Mouse (Mus musculus) heart, postnatal 0 days (tissue): Measurements from ENCODE around the gene Ccdc142. TPM values are rescaled to one million over a fixed set of nuclear protein-coding genes. Genes with fewer than 3 reads are reported as not detected.
A peak's percentile ranks its signal among the peaks of the same experiment; 100 is the strongest.

ENCODE experiments used
- ATAC-seq: fragments of 200-750 bp; cut with Nextera tagmentation; 2 replicates; pipeline ENCODE4 v1.8.0; 2017; ENCODE audit warnings: low read depth, moderate number of reproducible peaks, moderate library complexity; ENCODE audit not compliant: insufficient read depth
- DNase-seq: peaks from one replicate; pipeline ENCODE4 v3.0.0-alpha.2; 2016; ENCODE audit warnings: low spot score
- H3K27ac ChIP-seq: fragments of 300-500 bp; sonication (generic); 2 replicates; pipeline ENCODE4 v1.5.1; 2014; ENCODE audit warnings: low read depth, mild to moderate bottlenecking
- H3K27me3 ChIP-seq: fragments of 300-500 bp; sonication (generic); 2 replicates; pipeline ENCODE4 v1.6.1; 2014; ENCODE audit warnings: low read length, mixed read lengths; ENCODE audit not compliant: control insufficient read depth, insufficient read depth
- H3K36me3 ChIP-seq: fragments of 300-500 bp; sonication (generic); replicated peaks from 2 replicates; pipeline ENCODE4 v1.6.1; 2014; ENCODE audit warnings: low read length, mixed read lengths; ENCODE audit not compliant: control insufficient read depth, insufficient read depth
- H3K4me1 ChIP-seq: fragments of 300-500 bp; sonication (generic); 2 replicates; pipeline ENCODE4 v1.6.1; 2014; ENCODE audit warnings: antibody characterized with exemption; ENCODE audit not compliant: control insufficient read depth, insufficient read depth
- H3K4me2 ChIP-seq: fragments of 300-500 bp; sonication (generic); 2 replicates; pipeline ENCODE4 v1.6.1; 2014; ENCODE audit warnings: low read depth, mild to moderate bottlenecking, low read length, moderate library complexity
- H3K4me3 ChIP-seq: fragments of 300-500 bp; sonication (generic); 2 replicates; pipeline ENCODE4 v1.5.1; 2014; ENCODE audit warnings: low read depth, low read length
- H3K9ac ChIP-seq: fragments of 300-500 bp; sonication (generic); replicated peaks from 2 replicates; pipeline ENCODE4 v1.6.1; 2014; ENCODE audit warnings: low read depth, low read length, mixed read lengths
- H3K9me3 ChIP-seq: fragments of 300-500 bp; sonication (generic); replicated peaks from 2 replicates; pipeline ENCODE4 v1.6.1; 2016; ENCODE audit warnings: low read length; ENCODE audit not compliant: control insufficient read depth
- CTCF ChIP-seq: IDR thresholded peaks from 2 replicates; pipeline ENCODE4 v1.5.1; 2016; ENCODE audit warnings: antibody characterized with exemption, control low read depth, low read depth
- EP300 ChIP-seq: IDR thresholded peaks from 2 replicates; pipeline ENCODE4 v1.6.1; 2016; ENCODE audit warnings: antibody characterized with exemption, low read depth
- WGBS: fragments of 180-500 bp; shearing (Covaris S2); extraction: QIAGEN DNeasy Blood & Tissue Kit; methylation state at CpG from one replicate; pipeline ENCODE4 v1.1.7; 2014; 5-methylcytosine and 5-hydroxymethylcytosine counted together
- polyA plus RNA-seq: library from polyadenylated mRNA; unstranded; fragments of >200 nt; fragmentation: Nextera tagmentation; extraction: Ambion mirVana; gene quantifications from 2 replicates; pipeline ENCODE4 v1.2.1, GENCODE M21; 2015
- total RNA-seq: library from RNA; depleted of rRNA; stranded (reverse); fragments of >200 nt; gene quantifications from 2 replicates; pipeline ENCODE4 v1.2.3, GENCODE M21; 2014; ENCODE audit warnings: low replicate concordance

Ccdc142 gene
- total and polyA plus RNA-seq, 2 experiments from 2014 or later: 0.11 to 1.6 TPM

- Histone ChIP-seq H3K36me3 (peaks cover 26% of the 10 kb centered on the region), H3K27me3 (no peaks in the 10 kb centered on the region), H3K9me3 (no peaks in the 10 kb centered on the region), H3K4me3 (no peak overlapping the region), H3K27ac (peak overlapping the region; percentile 52), H3K4me2 (peak overlapping the region; percentile 16; the same call in 1 of the 2 replicates), H3K4me1 (peaks cover 18% of the 10 kb centered on the region; the same call in 1 of the 2 replicates), H3K9ac (no peak overlapping the region; the same call in 1 of the 2 replicates)
- ATAC-seq: no peak
- WGBS: 61% methylated on average over 9 of the region's 9 CpGs
- no peak for DNase-seq
- TF ChIP-seq CTCF (no peak), EP300 (no peak)
Measured at GRCm38 (mm10) chr6:83145805-83146204, 44.4 kb downstream of the Ccdc142 start.

- no peak overlapping the region for H3K4me3 ChIP-seq
- H3K36me3 ChIP-seq: peaks cover 32% of the 10 kb centered on the region
- no peak for DNase-seq
- H3K27me3 ChIP-seq: no peaks in the 10 kb centered on the region
- H3K9ac ChIP-seq: no peak overlapping the region
- no peak for ATAC-seq
- no peak for TF ChIP-seq EP300
- no peak for TF ChIP-seq CTCF
- H3K27ac ChIP-seq: no peak overlapping the region
- peaks cover 6% of the 10 kb centered on the region; the same call in 1 of the 2 replicates for H3K4me1 ChIP-seq
- H3K4me2 ChIP-seq: no peak overlapping the region
- WGBS: 58% methylated on average over 7 of the region's 7 CpGs
- H3K9me3 ChIP-seq: no peaks in the 10 kb centered on the region
Measured at GRCm38 (mm10) chr6:83147280-83147679, 45.9 kb downstream of the Ccdc142 start.

- H3K36me3 ChIP-seq: peaks cover 36% of the 10 kb centered on the region
Measured at GRCm38 (mm10) chr6:83151721-83152120, 50.3 kb downstream of the Ccdc142 start.

GRCm38 (mm10) chr6:83153038-83153437 is 51.6 kb downstream of the Ccdc142 start:
- no peak overlapping the region for H3K9ac ChIP-seq

More at GRCm38 (mm10) chr6:83151721-83152120, 50.3 kb downstream of the Ccdc142 start:
- Histone ChIP-seq H3K27me3 (no peaks in the 10 kb centered on the region), H3K27ac (no peak overlapping the region), H3K4me1 (0 out of 2 replicates have a peak, but pooled peaks cover 4% of the 10 kb centered on the region), H3K9ac (no peak overlapping the region), H3K4me3 (no peak overlapping the region), H3K4me2 (no peak overlapping the region), H3K9me3 (no peaks in the 10 kb centered on the region)
- 41% methylated on average over 8 of the region's 8 CpGs for WGBS
- no peak for DNase-seq
- TF ChIP-seq CTCF (no peak), EP300 (no peak)
- ATAC-seq: no peak

GRCm38 (mm10) chr6:83153485-83153884 is 52.1 kb downstream of the Ccdc142 start:
- no peak overlapping the region for H3K9ac ChIP-seq
- H3K27me3 ChIP-seq: no peaks in the 10 kb centered on the region
- 0 out of 2 replicates have a peak, but pooled peaks cover 4% of the 10 kb centered on the region for H3K4me1 ChIP-seq
- peaks cover 26% of the 10 kb centered on the region; the same call in 1 of the 2 replicates for H3K36me3 ChIP-seq
- DNase-seq: no peak
- ATAC-seq: no peak
- no peak overlapping the region for H3K4me2 ChIP-seq
- no peak for TF ChIP-seq CTCF
- no peak for TF ChIP-seq EP300
- no peak overlapping the region for H3K27ac ChIP-seq
- H3K9me3 ChIP-seq: no peaks in the 10 kb centered on the region
- WGBS: 62% methylated on average over 5 of the region's 5 CpGs
- H3K4me3 ChIP-seq: no peak overlapping the region

More at GRCm38 (mm10) chr6:83153038-83153437, 51.6 kb downstream of the Ccdc142 start:
- H3K27me3 ChIP-seq: no peaks in the 10 kb centered on the region
- H3K36me3 ChIP-seq: peaks cover 28% of the 10 kb centered on the region; the same call in 1 of the 2 replicates
- no peak for TF ChIP-seq CTCF
- no peak for TF ChIP-seq EP300
- DNase-seq (no peak), ATAC-seq (no peak)
- H3K9me3 ChIP-seq: no peaks in the 10 kb centered on the region
- H3K27ac ChIP-seq: no peak overlapping the region
- H3K4me1 ChIP-seq: 0 out of 2 replicates have a peak, but pooled peaks cover 4% of the 10 kb centered on the region
- 82% methylated on average over 12 of the region's 12 CpGs for WGBS
- no peak overlapping the region for H3K4me2 ChIP-seq
- H3K4me3 ChIP-seq: no peak overlapping the region
